Mouse (Mus musculus) embryonic fibroblast, embryonic 13.5 days (primary cell): Measurements from ENCODE around the gene Syce2.

Source experiments
- CTCF ChIP-seq: IDR thresholded peaks from 2 replicates; pipeline ENCODE4 v1.5.1; 2011; ENCODE audit warnings: mild to moderate bottlenecking, control low read depth, low read length, moderate library complexity, borderline replicate concordance; ENCODE audit not compliant: insufficient read depth
- POLR2A ChIP-seq: IDR thresholded peaks from 2 replicates; pipeline ENCODE4 v1.6.1; 2011; ENCODE audit warnings: low read depth, mild to moderate bottlenecking, control low read depth, low read length, moderate library complexity

DNA sequence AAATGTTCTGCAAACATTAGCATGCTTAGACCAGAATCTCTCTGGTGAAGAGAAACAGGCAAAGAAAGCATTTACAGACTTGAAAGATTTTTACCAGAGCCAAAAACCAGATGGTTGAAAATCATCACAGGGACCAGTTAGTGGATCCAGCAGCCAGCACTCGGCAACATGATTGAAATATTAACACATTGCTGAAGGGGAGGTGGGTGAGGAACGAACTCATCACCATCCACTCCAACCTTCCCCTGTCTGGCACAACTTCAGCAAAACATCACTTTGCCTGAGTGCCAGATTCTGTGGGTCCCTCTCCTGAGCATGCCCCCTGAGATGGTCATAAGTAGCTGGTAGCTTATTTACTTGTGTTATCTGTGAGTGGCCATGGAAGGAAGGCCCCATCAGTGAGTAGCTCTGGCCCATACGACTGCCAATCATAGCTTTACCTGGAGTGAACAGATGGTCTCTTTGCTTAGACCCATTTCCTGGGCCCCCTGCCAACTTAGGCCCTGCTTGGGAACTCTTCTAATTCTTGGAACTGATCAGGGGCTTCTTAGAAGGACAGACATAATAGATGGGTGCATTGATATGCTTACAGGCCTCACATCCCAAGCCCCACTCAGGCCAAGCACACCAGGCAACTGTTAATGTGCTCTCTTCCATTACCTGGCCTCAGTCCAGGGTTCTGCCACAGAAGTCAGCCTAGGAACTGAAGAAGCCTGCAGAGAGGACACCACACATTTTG is 5.6 kb downstream of the Syce2 start:
- TF ChIP-seq POLR2A: no peak
- TF ChIP-seq CTCF: no peak
